Mouse (Mus musculus) liver, embryonic 16.5 days (tissue): ENCODE data around the gene Pter. TPM values are rescaled to one million over a fixed set of nuclear protein-coding genes. Genes with fewer than 3 reads are reported as not detected.

ENCODE experiments used
- ATAC-seq: fragments of 200-750 bp; cut with Nextera tagmentation; 2 replicates; pipeline ENCODE4 v1.8.0; 2017; ENCODE audit warnings: low read depth, mild to moderate bottlenecking, moderate number of reproducible peaks, moderate library complexity
- H3K27ac ChIP-seq: fragments of 300-500 bp; sonication (generic); 2 replicates; pipeline ENCODE4 v1.5.1; 2014; ENCODE audit warnings: mild to moderate bottlenecking, low read length
- H3K27me3 ChIP-seq: fragments of 300-500 bp; sonication (generic); 2 replicates; pipeline ENCODE4 v1.6.1; 2014; ENCODE audit warnings: low read depth, low read length, mixed read lengths; ENCODE audit not compliant: control insufficient read depth, insufficient read depth
- H3K36me3 ChIP-seq: fragments of 300-500 bp; sonication (generic); 2 replicates; pipeline ENCODE4 v1.6.1; 2014; ENCODE audit warnings: mild to moderate bottlenecking; ENCODE audit not compliant: control insufficient read depth, insufficient read depth
- H3K4me1 ChIP-seq: fragments of 300-500 bp; sonication (generic); 2 replicates; pipeline ENCODE4 v1.6.1; 2014; ENCODE audit warnings: low read depth, low read length, mixed read lengths; ENCODE audit not compliant: control insufficient read depth
- H3K4me2 ChIP-seq: fragments of 300-500 bp; sonication (generic); 2 replicates; pipeline ENCODE4 v1.6.1; 2014; ENCODE audit warnings: low read depth, low read length, mixed read lengths
- H3K4me3 ChIP-seq: fragments of 300-500 bp; sonication (generic); 2 replicates; pipeline ENCODE4 v1.5.1; 2014; ENCODE audit warnings: low read depth, mild to moderate bottlenecking, low read length
- H3K9ac ChIP-seq: fragments of 300-500 bp; sonication (generic); 2 replicates; pipeline ENCODE4 v1.6.1; 2014; ENCODE audit warnings: low read depth, low read length
- H3K9me3 ChIP-seq: fragments of 300-500 bp; sonication (generic); replicated peaks from 2 replicates; pipeline ENCODE4 v1.6.1; 2016; ENCODE audit warnings: low read length; ENCODE audit not compliant: control insufficient read depth
- WGBS: fragments of 180-500 bp; shearing (Covaris S2); extraction: QIAGEN DNeasy Blood & Tissue Kit; methylation state at CpG from one replicate; pipeline ENCODE4 v1.1.7; 2014; ENCODE audit not compliant: insufficient replicate concordance; 5-methylcytosine and 5-hydroxymethylcytosine counted together
- polyA plus RNA-seq: library from polyadenylated mRNA; unstranded; fragments of >200 nt; fragmentation: Nextera tagmentation; extraction: Ambion mirVana; gene quantifications from 2 replicates; pipeline ENCODE4 v1.2.1, GENCODE M21; 2015

Gene Pter
- polyA plus RNA-seq, 1 experiment from 2014 or later, result 51.6 TPM

- 41% methylated on average over 5 of the region's 5 CpGs for WGBS
- no peak overlapping the region for H3K27ac ChIP-seq
- H3K4me1 ChIP-seq, result no peaks in the 10 kb centered on the region
- ATAC-seq, result no peak
- no peaks in the 10 kb centered on the region for H3K9me3 ChIP-seq
- H3K4me2 ChIP-seq, result no peak overlapping the region
- H3K9ac ChIP-seq, result no peak overlapping the region
- no peak overlapping the region for H3K4me3 ChIP-seq
- H3K27me3 ChIP-seq, result peaks cover 3% of the 10 kb centered on the region
- H3K36me3 ChIP-seq, result no peaks in the 10 kb centered on the region
Measured at GRCm38 (mm10) chr2:13018382-13018781, 94.5 kb downstream of the Pter start.

GRCm38 (mm10) chr2:13018861-13019260, 95.0 kb downstream of the Pter start:
- Histone ChIP-seq H3K9ac (no peak overlapping the region), H3K9me3 (no peaks in the 10 kb centered on the region), H3K4me3 (no peak overlapping the region), H3K4me2 (no peak overlapping the region), H3K27me3 (peaks cover under 1% of the 10 kb centered on the region; the same call in 1 of the 2 replicates), H3K27ac (no peak overlapping the region), H3K36me3 (no peaks in the 10 kb centered on the region), H3K4me1 (no peaks in the 10 kb centered on the region)
- 52% methylated on average over 1 of the region's 1 CpGs for WGBS
- ATAC-seq, result no peak

GRCm38 (mm10) chr2:13038772-13039171, 114.9 kb downstream of the Pter start:
- H3K4me2 ChIP-seq, result no peak overlapping the region
- no peaks in the 10 kb centered on the region for H3K36me3 ChIP-seq

GRCm38 (mm10) chr2:13039785-13040184, 115.9 kb downstream of the Pter start:
- Histone ChIP-seq H3K27me3 (no peaks in the 10 kb centered on the region), H3K9me3 (no peaks in the 10 kb centered on the region), H3K4me3 (no peak overlapping the region), H3K36me3 (no peaks in the 10 kb centered on the region), H3K4me2 (no peak overlapping the region), H3K4me1 (peaks cover 8% of the 10 kb centered on the region), H3K27ac (no peak overlapping the region), H3K9ac (no peak overlapping the region)
- no peak for ATAC-seq
- 66% methylated on average over 4 of the region's 4 CpGs for WGBS

More at GRCm38 (mm10) chr2:13038772-13039171, 114.9 kb downstream of the Pter start:
- Histone ChIP-seq H3K4me1 (no peaks in the 10 kb centered on the region; the same call in 1 of the 2 replicates), H3K27me3 (no peaks in the 10 kb centered on the region), H3K9ac (no peak overlapping the region), H3K4me3 (no peak overlapping the region), H3K27ac (no peak overlapping the region), H3K9me3 (no peaks in the 10 kb centered on the region)
- 62% methylated on average over 3 of the region's 3 CpGs for WGBS
- ATAC-seq, result no peak

- peak overlapping the region; percentile 32; the same call in 1 of the 2 replicates for H3K4me2 ChIP-seq
- no peak overlapping the region for H3K27ac ChIP-seq
- H3K36me3 ChIP-seq, result no peaks in the 10 kb centered on the region
- 45% methylated on average over 4 of the region's 4 CpGs for WGBS
- no peaks in the 10 kb centered on the region for H3K27me3 ChIP-seq
- no peak overlapping the region for H3K4me3 ChIP-seq
- ATAC-seq, result peak; percentile 98
- peaks cover 13% of the 10 kb centered on the region for H3K4me1 ChIP-seq
- H3K9me3 ChIP-seq, result no peaks in the 10 kb centered on the region
- H3K9ac ChIP-seq, result no peak overlapping the region
Measured at GRCm38 (mm10) chr2:13044555-13044954, 120.7 kb downstream of the Pter start.

- no peak overlapping the region for H3K9ac ChIP-seq
- no peak overlapping the region for H3K4me2 ChIP-seq
- ATAC-seq, result no peak
- no peak overlapping the region for H3K4me3 ChIP-seq
- no peaks in the 10 kb centered on the region for H3K9me3 ChIP-seq
- no peaks in the 10 kb centered on the region for H3K27me3 ChIP-seq
- no peak overlapping the region for H3K27ac ChIP-seq
- peaks cover 13% of the 10 kb centered on the region for H3K4me1 ChIP-seq
- no peaks in the 10 kb centered on the region for H3K36me3 ChIP-seq
- 64% methylated on average over 6 of the region's 6 CpGs for WGBS
Measured at GRCm38 (mm10) chr2:13048649-13049048, 124.8 kb downstream of the Pter start.

Other genes starting within 250 kb of the Pter start
- 0.13 and 0.17 TPM in 2 replicates for gene C1ql3, start 87.8 kb downstream of the Pter start, polyA plus RNA-seq